8 mouse cellular contexts compared by ENCODE assay signal in genomic region chr17:83350379-83351091, GRCm38 (mm10). TPM values are rescaled to one million over a fixed set of nuclear protein-coding genes. Genes with fewer than 3 reads are reported as not detected.
DNase-seq lines count a peak whose midpoint lies in the region; ATAC-seq lines count a peak whose summit lies in the region.

Gene Eml4, plus strand, starts transcription at chr17:83350931.

- WGBS in hindbrain, embryonic 15.5 days = 2% methylated on average over 29 of the region's 62 CpGs

- H3K9me3 ChIP-seq in hindbrain, embryonic 15.5 days = no peaks in the 10 kb centered on the region

- no peaks in the 10 kb centered on the region for H3K36me3 ChIP-seq in hindbrain, embryonic 15.5 days

- H3K4me1 ChIP-seq in hindbrain, embryonic 15.5 days (replicated peaks) = peaks cover 32% of the 10 kb centered on the region

- H3K27me3 ChIP-seq in hindbrain, embryonic 15.5 days = no peaks in the 10 kb centered on the region

- ATAC-seq in hindbrain, embryonic 15.5 days (ENCODE audit: low FRiP score, low read depth) = peak; percentile 96

- peak; percentile 94 for DNase-seq in T-cell, adult 2 months (ENCODE audit: low spot score)
- DNase-seq in cerebellum, postnatal 36 days = peak; percentile 92 to 95
- peak; percentile 90 to 96 for DNase-seq in frontal cortex, postnatal 36 days (ENCODE audit: low spot score in 2 of 2)
- DNase-seq in left cerebral cortex, adult 11 months (ENCODE audit: low spot score) = peak; percentile 93
- DNase-seq in lung, postnatal 4 days = peak; percentile 97
- peak; percentile 81 for DNase-seq in retina, postnatal 7 days (ENCODE audit: low read depth, low spot score)
- peak; percentile 92 for DNase-seq in urinary bladder, adult 2 months (ENCODE audit: low spot score)

- H3K9ac ChIP-seq in hindbrain, embryonic 15.5 days = peak within 1 kb of the TSS; percentile 90

- H3K4me2 ChIP-seq in hindbrain, embryonic 15.5 days = peak within 1 kb of the TSS; percentile 81

- peak within 1 kb of the TSS; percentile 90 for H3K27ac ChIP-seq in hindbrain, embryonic 15.5 days (replicated peaks)

- peak within 1 kb of the TSS; percentile 93 for H3K4me3 ChIP-seq in hindbrain, embryonic 15.5 days

RNA-seq across cellular contexts. Expression of gene Eml4, which starts in this region (rescaled TPM):
- 31.0 and 32.6 TPM in 2 replicates for polyA plus RNA-seq in hindbrain, embryonic 15.5 days (2015; fragmentation: Nextera tagmentation; extraction: Ambion mirVana)
- 17.4 and 19.6 TPM in 2 replicates for polyA plus RNA-seq in urinary bladder, adult 2 months (2012; rRNA removed)

Comparison
In these comparisons a context has a peak if more than half of its experiments do, and no peak if none do; other contexts are left out.
1. Peak in every context shown above with its lines: DNase-seq, ATAC-seq, H3K4me3 ChIP-seq and H3K27ac ChIP-seq.